Mouse (Mus musculus) frontal cortex, postnatal 36 days (tissue): Measurements from ENCODE around the gene Gm10188.
A peak's percentile ranks its signal among the peaks of the same experiment; 100 is the strongest.

ENCODE experiments used
- DNase-seq, 2 experiments: peaks; one replicate each; pipeline ENCODE4 v3.0.0; 2022; ENCODE audit warnings: low spot score in 2 of 2

Gene Gm10188

DNA sequence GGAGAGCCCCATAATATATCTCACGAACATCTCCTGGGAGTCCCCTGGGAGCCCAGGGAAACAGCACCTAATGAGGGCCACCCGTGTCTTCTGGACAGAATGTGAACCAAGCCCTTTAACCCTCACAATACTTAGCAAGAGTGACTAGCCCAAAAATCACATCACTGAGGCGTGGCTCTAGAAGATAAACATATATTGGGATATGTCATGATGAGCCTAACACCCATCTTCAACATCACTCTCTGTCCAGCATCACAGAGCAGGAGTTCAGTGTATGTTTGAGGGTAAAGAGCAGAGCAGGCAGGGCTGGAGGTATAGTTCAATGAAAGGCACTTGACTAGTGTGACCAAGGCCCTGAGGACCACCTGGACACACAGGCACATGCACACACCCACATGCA, at the start of gene Gm10188:
Gene Gm10188, minus strand, starts transcription at position 101 of the 400 bp plus-strand sequence.
- no peak for DNase-seq

DNA sequence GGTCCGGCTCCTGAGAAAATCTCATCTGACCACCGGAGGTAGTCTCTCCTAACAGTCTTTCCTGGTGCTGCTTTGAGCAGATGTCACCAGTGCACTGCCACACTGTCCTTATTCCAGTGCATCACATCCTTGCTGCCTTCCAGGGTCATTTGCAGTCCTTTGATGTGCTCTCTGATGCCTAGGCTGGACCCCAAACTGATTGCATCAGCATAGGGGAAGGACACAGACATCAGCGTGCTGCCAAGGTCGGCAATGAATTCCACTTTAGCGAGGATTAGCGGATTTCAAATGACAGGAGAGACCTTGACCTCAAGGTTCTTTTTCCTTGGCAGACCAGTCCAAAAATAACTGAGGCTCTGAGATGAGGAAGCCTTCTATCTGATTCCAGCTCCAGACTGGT, 47.6 kb upstream of the Gm10188 start:
- no peak for DNase-seq

DNA sequence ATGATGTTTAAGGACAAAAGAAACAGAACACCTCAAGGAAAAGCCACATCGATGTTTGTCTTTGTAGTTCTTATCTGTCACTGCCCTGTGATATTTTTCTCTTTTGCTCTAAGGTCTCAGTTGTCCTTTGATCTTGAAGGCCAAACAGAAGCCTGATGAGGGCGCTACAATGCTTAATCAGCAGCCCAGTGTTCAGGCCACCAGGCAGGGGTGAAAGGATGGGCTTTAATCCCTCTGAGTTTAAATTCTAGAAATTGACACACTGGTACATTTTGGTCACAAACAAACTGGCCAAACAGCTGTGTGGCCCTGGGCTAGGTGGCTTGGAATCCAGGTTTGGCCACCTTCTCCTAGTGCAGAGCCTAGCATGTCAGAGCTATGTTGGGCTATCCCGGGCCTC, 47.1 kb upstream of the Gm10188 start:
- no peak for DNase-seq

DNA sequence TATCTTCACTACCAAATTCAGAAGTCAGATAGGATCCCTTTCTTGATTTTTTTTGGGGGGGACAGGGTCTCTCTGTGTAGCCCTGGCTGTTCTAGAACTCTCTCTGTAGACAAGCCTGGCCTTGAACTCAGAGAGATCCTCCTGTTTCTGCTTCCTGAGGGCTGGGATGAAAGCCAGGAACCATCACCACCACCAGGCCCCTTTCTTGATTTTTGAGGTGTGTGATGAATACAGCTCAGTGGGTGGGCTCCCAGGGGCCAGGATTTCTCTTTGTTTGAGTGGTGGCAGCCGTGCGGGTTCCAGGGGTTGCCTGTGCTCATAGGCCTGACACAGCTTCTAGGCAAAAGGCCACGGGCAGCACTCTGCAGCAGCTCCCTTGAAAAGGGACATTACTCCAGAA, 41.7 kb upstream of the Gm10188 start:
- no peak for DNase-seq

DNA sequence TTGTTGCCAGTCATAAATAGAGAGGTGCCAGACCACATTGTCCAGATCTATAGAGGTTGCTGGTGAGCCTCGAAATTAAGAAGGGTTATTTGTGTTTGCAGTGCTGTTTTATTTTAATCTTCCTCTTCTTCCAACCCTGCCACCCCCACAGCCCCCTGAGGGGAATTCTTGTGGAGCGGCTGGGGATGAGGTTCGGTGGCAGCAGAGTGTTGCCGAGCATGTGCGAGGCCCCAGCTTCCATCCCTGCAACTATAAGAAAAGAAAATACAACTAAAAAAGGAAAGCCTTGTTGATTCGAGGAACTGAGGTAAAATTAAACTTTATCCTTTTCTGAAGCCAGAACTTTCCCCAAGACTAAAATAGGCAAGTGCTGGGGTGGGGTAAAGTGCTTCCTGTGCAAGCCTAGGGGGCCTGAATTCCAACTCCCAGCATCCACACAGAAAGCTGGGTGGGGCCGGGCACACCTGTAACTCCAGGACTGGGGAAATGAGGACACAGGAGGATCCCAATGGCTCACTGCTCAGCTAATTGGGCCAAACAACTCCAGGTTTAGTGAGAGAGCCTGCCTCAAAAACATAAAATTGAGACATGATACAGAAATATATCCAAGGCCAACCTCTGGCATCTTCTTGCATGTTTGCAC, 39.0 kb upstream of the Gm10188 start:
- peak; percentile 17 to 50 for DNase-seq

DNA sequence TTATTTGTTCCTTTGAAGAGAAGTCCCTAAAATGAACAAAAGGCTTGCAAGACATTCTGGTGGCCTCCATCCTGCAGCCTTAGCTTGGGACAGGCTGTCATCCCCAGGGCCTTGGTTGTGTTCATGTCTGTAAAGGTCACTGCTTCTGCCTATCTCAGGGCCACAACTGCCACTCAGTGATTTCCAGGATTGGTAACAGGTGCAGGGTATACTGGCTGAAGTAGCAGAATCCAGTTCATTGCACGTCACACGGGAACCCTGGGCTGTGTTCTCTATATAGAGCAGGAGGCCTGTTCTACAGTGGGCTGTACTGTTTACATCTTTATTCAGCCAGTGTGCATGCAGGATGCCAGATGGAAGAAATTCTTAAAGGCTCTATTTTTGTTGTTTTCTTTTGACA, 38.4 kb upstream of the Gm10188 start:
- DNase-seq: peak in 1 of 2 experiments; percentile 37

DNA sequence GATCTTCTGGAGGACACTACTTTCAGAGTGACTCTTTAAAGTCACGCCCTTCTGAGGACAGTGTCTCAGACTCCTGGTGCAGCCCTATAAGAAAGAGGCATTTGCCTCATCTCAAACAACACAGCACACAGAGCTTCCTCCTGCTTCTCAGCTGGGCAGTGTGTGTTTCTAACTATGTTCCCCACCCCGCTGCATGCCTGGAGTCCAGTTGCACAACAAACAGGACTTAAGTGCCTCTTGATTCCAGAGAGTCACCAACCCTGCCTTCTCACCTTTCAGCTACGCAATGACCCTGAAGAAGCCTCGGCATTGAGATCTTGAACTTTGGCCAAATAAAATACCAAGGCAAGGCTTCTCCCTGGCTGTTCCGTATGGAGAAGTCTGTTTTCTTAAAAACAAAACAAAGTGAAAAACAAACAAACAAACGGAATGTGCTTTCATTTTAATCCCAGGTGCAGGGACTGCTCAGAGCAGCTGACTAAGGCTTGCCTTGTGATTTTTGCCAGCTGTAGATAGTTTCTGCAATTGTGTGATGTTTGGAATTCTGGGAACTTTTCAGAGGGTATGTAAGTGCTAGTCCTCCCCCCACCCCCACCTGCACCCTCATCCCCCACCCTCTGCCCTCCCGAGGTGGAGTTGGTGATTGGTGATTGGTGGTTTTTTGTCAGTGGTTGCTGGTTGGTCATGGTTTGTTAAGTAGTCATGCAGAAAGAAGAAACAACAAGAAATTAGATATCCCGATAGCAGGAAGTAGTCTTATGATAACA, 37.4 kb upstream of the Gm10188 start:
- DNase-seq: no peak

DNA sequence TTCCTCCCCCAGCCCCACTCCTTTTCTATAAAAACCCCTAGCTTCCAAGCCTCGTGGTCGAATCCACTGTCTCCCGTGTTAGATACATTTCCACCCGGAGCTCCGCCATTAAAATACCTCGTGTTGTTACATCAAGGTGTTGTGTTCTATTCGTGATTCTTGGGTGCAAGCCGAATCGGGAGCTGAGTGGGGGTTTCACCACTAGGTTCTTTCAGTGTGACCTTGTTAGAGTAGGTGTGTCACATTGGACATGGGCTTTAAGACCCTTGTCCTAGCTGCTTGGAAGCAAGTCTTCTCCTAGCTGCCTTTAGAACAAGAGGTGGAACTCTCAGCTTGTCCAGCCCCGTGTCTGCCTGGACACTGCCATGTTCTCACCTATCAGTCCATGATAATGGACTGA, 36.4 kb upstream of the Gm10188 start:
- no peak for DNase-seq

DNA sequence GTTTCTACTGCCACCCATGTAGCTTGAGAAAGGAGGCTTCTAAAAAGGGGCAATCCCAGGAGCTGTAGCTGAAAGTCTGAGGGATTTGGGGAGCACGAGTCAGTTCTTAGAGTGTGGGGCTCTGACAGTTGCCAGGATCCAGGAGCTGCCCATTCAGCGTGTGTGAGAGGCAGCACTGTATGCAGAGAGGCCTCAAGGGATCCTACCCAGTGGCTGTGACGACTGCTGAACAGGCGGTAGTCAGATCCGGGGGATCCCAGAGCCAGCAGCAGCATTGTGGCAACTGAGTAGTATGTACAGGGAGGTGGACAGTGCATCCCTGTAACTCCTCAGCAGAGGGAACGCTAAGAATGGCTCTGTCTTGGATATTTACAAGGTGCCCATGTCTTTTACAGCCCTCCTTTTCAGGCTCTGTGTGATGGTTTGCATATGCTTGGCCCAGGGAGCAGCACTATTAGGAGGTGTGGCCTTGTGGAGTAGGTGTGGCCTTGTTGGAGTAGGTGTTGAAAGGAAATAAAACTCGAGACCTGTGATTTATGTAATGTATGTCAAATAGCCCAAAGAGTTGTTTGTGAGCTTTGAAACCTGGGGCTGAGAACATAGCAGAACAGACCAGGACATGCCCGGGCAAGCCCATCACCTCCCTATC, 35.8 kb upstream of the Gm10188 start:
- DNase-seq: no peak

DNA sequence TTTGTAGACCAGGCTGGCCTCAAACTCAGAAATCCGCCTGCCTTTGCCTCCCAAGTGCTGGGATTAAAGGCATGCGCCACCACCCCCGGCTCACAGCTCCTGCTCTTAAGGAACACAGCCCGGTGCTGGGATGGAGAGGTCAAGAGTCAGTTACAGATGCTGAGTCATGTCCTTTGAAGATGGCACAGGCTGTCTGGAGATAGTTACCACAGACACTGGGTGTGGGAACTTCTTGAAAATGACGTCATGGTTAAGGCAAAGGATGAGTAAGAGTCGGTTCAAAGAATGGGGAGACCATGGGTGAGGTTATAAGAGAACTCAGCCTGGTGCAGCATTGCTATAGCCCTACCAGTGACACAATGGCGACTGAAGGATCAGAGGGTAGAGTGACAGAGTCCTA, 35.0 kb upstream of the Gm10188 start:
- no peak for DNase-seq

DNA sequence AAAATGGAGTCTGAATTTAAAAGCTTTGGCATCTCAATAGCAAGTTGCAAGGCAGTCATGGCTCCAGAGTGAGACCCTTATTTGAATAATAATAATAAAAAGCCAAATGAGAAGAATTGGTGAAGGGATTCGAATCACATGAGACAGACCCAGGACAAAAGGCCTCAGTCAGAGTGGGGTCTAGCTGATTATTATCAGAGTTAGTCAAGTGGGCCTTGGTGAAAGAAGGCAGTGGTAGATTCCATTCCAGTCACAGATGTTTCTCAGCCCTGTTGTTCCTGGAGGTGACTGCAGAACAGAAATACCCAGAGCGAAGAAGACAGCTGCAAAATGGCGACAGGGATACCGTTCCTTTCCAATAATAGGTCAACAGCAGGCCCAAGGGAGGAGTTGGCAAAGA, 34.1 kb upstream of the Gm10188 start:
- DNase-seq: no peak

DNA sequence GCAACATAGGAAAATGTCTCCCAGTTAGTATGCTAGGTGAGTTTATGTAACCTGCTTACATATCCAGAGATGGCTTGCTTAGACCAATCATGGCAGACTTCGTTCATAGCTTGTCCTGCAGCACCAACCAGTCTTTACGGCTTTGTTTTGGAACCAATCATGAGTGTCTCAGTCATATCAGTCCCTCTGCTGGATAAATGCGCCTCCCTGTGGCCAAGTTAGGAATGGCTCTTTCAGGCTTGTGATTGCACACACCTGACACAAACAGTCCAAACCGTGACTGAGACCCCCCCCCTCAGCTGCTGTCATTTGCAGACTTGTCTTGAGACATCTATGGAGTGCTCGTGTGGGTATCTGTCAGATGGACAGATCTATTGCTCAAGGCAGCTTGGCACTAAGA, 31.5 kb upstream of the Gm10188 start:
- no peak for DNase-seq

DNA sequence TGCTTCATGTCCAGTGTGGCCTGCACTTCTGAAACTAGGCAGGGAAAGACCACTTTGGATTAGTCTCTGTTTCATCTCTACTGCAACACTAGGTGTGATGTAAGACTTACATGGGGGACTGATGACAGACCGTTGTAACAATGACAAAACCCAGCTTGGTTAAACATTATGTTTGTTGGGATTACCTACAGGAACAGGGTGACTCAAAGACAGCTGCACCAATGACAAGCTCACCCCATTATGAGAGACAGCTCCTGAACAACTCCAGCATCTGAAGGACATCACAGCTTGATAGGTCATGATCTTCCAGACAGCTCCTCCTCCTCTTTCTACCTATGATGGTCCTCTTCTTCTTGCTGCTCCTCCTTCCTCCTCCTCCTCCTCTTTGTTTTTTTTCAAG, 30.8 kb upstream of the Gm10188 start:
- no peak for DNase-seq

DNA sequence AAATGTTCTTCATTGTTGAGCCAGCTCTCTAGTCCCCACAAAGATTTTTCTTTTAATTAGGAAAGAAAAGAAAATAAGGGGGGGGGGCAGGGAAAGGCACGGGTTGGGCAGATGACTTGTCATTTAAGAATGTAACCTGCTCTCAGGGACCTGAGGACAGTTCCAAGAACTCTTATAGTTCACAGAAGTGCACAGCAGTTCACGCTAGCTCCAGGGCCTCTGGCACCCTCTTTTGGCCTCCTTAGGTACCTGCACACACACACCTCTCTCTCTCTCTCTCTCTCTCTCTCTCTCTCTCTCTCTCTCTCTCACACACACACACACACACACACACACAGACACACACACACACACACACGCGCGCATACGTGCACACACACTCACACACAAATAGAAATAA, 24.9 kb upstream of the Gm10188 start:
- DNase-seq: no peak

DNA sequence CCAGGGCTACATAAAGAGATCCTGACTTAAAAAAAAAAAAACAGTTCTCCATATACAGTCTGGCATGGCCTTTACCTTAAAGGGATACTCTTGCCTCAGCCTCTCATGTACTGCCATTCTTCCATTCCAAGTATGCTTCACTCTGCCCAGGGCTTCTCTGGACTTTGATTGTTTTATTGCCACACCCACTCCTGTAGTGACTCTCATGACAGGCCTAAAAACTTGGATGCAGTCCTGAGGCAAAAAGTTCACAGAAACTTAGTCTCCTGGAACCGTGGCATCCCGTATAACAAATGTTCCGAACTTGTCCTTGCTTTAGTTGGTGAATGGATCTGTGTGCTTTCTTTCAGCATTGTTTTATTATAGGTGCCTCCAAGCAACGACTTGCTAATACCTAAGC, 17.1 kb upstream of the Gm10188 start:
- DNase-seq: no peak

DNA sequence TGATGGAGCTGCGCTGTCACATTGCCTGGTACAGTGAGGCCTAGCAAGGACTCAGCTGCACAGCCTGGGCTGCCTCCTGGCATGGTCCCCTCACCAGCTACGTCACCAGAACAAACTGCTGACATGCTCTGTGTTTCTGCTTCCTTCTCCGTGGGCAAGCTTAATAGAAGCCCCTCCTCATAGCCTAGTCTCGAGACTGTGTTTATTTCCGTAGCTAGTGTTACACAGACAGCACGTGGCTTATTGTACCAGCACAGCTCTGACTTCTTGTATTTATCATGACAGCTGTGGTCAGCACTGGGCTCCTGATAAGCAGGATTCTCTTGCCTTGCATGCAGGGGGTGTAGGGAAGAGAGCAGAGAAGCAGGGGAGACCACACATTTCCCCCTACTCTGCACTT, 16.6 kb upstream of the Gm10188 start:
- DNase-seq: no peak

DNA sequence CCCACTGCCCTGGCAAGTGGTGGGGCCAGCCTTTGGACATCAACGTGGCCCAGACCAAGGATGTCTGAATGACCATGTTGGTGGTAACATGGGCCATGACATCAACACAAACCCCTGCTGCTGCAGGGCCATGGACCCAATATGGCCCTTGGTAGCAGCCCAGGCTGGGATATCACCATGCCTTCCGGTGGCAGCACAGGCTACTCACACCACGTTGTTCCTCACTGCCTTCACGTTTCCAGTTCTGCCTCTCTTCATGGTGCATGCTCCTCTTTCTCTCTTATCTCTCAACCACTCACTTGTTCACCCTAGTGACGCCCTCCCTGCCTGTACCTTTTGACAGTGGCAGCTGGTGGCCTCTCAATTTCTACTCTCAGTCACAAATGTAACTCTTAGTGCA, 15.4 kb upstream of the Gm10188 start:
- DNase-seq: no peak

DNA sequence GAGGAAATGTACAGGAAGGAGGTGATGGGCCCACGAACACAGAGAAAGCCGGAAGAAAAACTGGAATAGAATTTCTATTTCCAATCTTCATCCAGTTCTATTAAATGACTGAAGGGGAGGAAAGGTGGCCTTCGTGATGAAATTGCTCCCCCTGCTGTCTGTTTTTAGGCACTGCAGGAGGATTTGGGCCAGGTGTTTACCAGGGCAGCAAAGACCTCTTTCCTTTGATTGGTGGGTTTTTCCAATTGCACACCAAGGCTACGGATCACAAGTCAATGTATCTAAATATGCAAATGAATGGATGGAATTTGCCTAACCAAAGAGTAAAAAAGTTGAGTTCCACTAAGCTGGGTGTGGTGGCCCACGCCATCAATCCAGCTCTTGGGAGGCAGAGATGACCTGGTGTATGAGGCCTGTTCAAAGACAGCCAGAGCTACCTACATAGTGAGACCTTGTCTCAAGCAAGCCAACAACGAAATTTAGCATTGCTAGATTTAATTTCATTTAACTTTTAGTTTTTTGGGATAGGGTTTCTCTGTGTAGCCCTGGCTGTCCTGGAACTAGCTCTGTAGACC, 8.1 kb upstream of the Gm10188 start:
- peak; percentile 62 to 79 for DNase-seq

DNA sequence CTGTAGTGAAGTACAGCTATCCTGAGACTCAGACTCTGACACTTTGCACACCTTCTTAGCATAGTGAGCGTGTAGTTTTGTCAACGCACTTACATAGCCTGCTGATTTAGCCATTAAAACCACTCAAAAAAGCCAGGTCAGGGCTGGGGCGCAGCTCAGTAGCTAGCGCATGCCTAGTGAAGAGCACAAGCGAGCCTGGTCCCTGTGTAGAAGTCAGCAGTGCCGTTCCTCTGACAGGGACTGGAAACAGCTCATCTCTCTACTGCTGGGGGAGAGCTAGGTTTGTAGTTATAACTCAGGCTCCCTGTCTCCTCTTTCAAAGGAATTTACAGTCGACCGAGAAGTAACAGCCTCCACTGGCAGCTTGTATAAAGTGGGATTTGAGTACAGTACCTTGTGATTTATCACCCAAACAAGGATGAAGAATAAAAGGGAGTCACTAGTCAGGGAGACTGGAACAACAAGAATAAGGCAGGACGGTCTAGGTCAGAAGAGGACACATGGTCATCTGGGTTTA, 5.2 kb upstream of the Gm10188 start:
- no peak for DNase-seq

DNA sequence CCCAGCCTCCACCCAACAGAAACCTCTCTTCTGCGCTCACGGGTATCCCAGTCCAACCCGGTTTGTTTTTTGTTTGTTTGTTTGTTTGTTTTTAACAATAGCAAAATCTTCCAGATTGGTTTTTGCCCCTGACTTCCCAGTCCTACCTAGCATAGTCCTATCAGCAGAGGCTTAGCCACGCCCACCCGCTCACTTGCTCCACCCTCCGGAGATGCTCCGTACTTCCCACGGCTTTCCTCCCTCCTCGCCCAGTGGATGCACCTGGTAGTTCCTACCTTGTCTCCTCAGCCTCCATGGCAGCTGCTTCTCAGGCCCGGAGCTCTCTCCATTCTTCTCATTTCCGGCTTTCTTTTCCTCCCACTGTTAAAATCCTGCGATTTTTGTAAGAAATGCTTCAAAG, 4.0 kb upstream of the Gm10188 start:
- no peak for DNase-seq

DNA sequence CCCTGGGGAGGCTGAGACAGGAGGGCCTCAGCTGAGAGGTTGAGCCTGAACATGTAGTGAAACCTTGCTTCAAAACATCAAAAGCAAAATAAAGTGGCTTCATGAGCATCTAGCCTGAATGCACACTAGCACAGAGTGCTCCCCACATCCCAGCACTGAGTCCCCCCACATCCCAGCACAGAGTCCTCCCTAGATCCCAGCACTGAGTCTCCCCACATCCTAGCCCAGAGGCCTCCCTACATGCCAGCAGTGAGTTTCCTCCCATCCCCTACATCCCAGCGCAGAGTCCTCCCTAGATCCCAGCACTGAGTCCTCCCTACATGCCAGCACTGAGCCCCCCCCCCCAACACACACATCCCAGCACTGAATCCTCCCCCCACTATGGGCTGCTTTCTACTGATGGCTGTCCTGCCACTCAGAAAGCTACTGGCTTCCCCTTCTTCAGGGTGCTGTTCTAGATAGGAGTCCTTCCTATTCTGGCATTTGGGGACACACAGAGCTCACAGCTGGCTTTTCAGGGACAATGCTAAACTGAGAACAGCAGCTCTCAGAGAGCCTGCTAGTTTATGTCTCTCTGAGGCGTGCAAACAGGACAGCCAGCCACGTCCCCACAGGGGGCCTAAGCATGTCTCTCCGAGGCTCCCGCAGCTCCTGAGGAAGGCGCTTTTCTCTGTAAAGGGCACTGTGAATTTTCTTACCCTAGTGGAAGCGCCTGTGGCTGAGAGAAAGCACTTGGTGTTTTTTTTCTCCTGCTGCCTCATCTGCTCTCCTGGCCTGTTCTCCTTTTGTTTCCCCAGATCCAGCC, 2.1 kb upstream of the Gm10188 start:
- DNase-seq: no peak
